Mouse (Mus musculus): ENCODE measurements at regions not wholly inside any gene's neighbourhood (a gene's known extent, or its start where the extent isn't known, plus 50 kb on each side); places are given as distances from the start of the nearest gene placed in this dataset.
A peak's percentile ranks its signal among the peaks of the same experiment; 100 is the strongest.

GRCm38 (mm10) chr16:50723144-50723543 is 132.2 kb upstream of the Ccdc54 start:
- DNase-seq (ENCODE audit: low spot score) (no peak), ATAC-seq (no peak)
- H3K27ac ChIP-seq (ENCODE audit: low read length) = no peak overlapping the region
- no peaks in the 10 kb centered on the region for H3K9me3 ChIP-seq (ENCODE audit: low read length)
- 0 out of 2 replicates have a peak, but pooled peaks cover 6% of the 10 kb centered on the region for H3K36me3 ChIP-seq (ENCODE audit: insufficient read depth, low read length)
- 92% methylated on average over 6 of the region's 6 CpGs for WGBS
- TF ChIP-seq EP300 (IDR thresholded peaks at IDR 0.05) = no peak
- no peak for TF ChIP-seq CTCF (IDR thresholded peaks at IDR 0.05)
- H3K9ac ChIP-seq (replicated peaks; ENCODE audit: low read depth) = no peak overlapping the region
- no peak overlapping the region for H3K4me2 ChIP-seq (replicated peaks; ENCODE audit: low read depth, low read length)
- H3K4me3 ChIP-seq (ENCODE audit: low read depth, low read length) = no peak overlapping the region
- H3K27me3 ChIP-seq (replicated peaks; ENCODE audit: insufficient read depth, low read length) = no peaks in the 10 kb centered on the region
- no peaks in the 10 kb centered on the region for H3K4me1 ChIP-seq (ENCODE audit: insufficient read depth, low read depth, low read length)

GRCm38 (mm10) chr16:50717306-50718017 is 126.5 kb upstream of the Ccdc54 start:
- Histone ChIP-seq H3K27me3 (replicated peaks; ENCODE audit: insufficient read depth, low read length) (no peaks in the 10 kb centered on the region), H3K9ac (replicated peaks; ENCODE audit: low read depth) (no peak overlapping the region), H3K9me3 (ENCODE audit: low read length) (no peaks in the 10 kb centered on the region), H3K36me3 (ENCODE audit: insufficient read depth, low read length) (no peaks in the 10 kb centered on the region), H3K4me2 (replicated peaks; ENCODE audit: low read depth, low read length) (no peak overlapping the region), H3K4me3 (ENCODE audit: low read depth, low read length) (no peak overlapping the region), H3K4me1 (ENCODE audit: insufficient read depth, low read depth, low read length) (no peaks in the 10 kb centered on the region), H3K27ac (ENCODE audit: low read length) (no peak overlapping the region)
- ATAC-seq (no peak), DNase-seq (ENCODE audit: low spot score) (no peak)
- 64% methylated on average over 10 of the region's 10 CpGs for WGBS
- TF ChIP-seq CTCF (IDR thresholded peaks at IDR 0.05) (peak; percentile 49), EP300 (IDR thresholded peaks at IDR 0.05) (no peak)

- WGBS = 50% methylated on average over 6 of the region's 6 CpGs
- H3K27me3 ChIP-seq (replicated peaks; ENCODE audit: insufficient read depth, low read length) = no peaks in the 10 kb centered on the region
- no peaks in the 10 kb centered on the region for H3K9me3 ChIP-seq (ENCODE audit: low read length)
- H3K4me1 ChIP-seq (ENCODE audit: insufficient read depth, low read depth, low read length) = no peaks in the 10 kb centered on the region
- H3K4me3 ChIP-seq (ENCODE audit: low read depth, low read length) = no peak overlapping the region
- no peak for ATAC-seq
- H3K27ac ChIP-seq (ENCODE audit: low read length) = no peak overlapping the region
- no peak overlapping the region for H3K9ac ChIP-seq (replicated peaks; ENCODE audit: low read depth)
- TF ChIP-seq CTCF (IDR thresholded peaks at IDR 0.05) (no peak), EP300 (IDR thresholded peaks at IDR 0.05) (no peak)
- no peak overlapping the region for H3K4me2 ChIP-seq (replicated peaks; ENCODE audit: low read depth, low read length)
- no peaks in the 10 kb centered on the region for H3K36me3 ChIP-seq (ENCODE audit: insufficient read depth, low read length)
- DNase-seq (ENCODE audit: low spot score) = no peak
Measured at GRCm38 (mm10) chr16:50709727-50710126, 118.8 kb upstream of the Ccdc54 start.

- 77% methylated on average over 2 of the region's 2 CpGs for WGBS
- no peak for ATAC-seq
- no peak overlapping the region for H3K4me2 ChIP-seq (replicated peaks; ENCODE audit: low read depth, low read length)
- no peak for DNase-seq (ENCODE audit: low spot score)
- H3K9me3 ChIP-seq (ENCODE audit: low read length) = no peaks in the 10 kb centered on the region
- TF ChIP-seq EP300 (IDR thresholded peaks at IDR 0.05) (no peak), CTCF (IDR thresholded peaks at IDR 0.05) (no peak)
- H3K9ac ChIP-seq (replicated peaks; ENCODE audit: low read depth) = no peak overlapping the region
- no peaks in the 10 kb centered on the region for H3K27me3 ChIP-seq (replicated peaks; ENCODE audit: insufficient read depth, low read length)
- H3K27ac ChIP-seq (ENCODE audit: low read length) = no peak overlapping the region
- H3K4me1 ChIP-seq (ENCODE audit: insufficient read depth, low read depth, low read length) = no peaks in the 10 kb centered on the region
- H3K36me3 ChIP-seq (ENCODE audit: insufficient read depth, low read length) = no peaks in the 10 kb centered on the region
- no peak overlapping the region for H3K4me3 ChIP-seq (ENCODE audit: low read depth, low read length)
Measured at GRCm38 (mm10) chr16:50707906-50708305, 117.0 kb upstream of the Ccdc54 start.

- H3K9ac ChIP-seq (replicated peaks; ENCODE audit: low read depth) = no peak overlapping the region
- no peak overlapping the region for H3K27ac ChIP-seq (ENCODE audit: low read length)
- no peak overlapping the region for H3K4me3 ChIP-seq (ENCODE audit: low read depth, low read length)
- no peaks in the 10 kb centered on the region for H3K4me1 ChIP-seq (ENCODE audit: insufficient read depth, low read depth, low read length)
- no peak for DNase-seq (ENCODE audit: low spot score)
- no peaks in the 10 kb centered on the region for H3K9me3 ChIP-seq (ENCODE audit: low read length)
- ATAC-seq = no peak
- 34% methylated on average over 4 of the region's 4 CpGs for WGBS
- no peaks in the 10 kb centered on the region for H3K27me3 ChIP-seq (replicated peaks; ENCODE audit: insufficient read depth, low read length)
- H3K36me3 ChIP-seq (ENCODE audit: insufficient read depth, low read length) = no peaks in the 10 kb centered on the region
- TF ChIP-seq EP300 (IDR thresholded peaks at IDR 0.05) = no peak
- TF ChIP-seq CTCF (IDR thresholded peaks at IDR 0.05) = no peak
- H3K4me2 ChIP-seq (replicated peaks; ENCODE audit: low read depth, low read length) = no peak overlapping the region
Measured at GRCm38 (mm10) chr16:50705921-50706320, 115.0 kb upstream of the Ccdc54 start.

GRCm38 (mm10) chr16:50700811-50701517 is 110.0 kb upstream of the Ccdc54 start:
- H3K27me3 ChIP-seq (replicated peaks; ENCODE audit: insufficient read depth, low read length) = no peaks in the 10 kb centered on the region
- ATAC-seq = no peak
- no peaks in the 10 kb centered on the region for H3K9me3 ChIP-seq (ENCODE audit: low read length)
- no peak overlapping the region for H3K9ac ChIP-seq (replicated peaks; ENCODE audit: low read depth)
- H3K4me3 ChIP-seq (ENCODE audit: low read depth, low read length) = no peak overlapping the region
- no peaks in the 10 kb centered on the region for H3K36me3 ChIP-seq (ENCODE audit: insufficient read depth, low read length)
- H3K4me1 ChIP-seq (ENCODE audit: insufficient read depth, low read depth, low read length) = no peaks in the 10 kb centered on the region
- DNase-seq (ENCODE audit: low spot score) = no peak
- H3K4me2 ChIP-seq (replicated peaks; ENCODE audit: low read depth, low read length) = no peak overlapping the region
- 60% methylated on average over 8 of the region's 8 CpGs for WGBS
- TF ChIP-seq EP300 (IDR thresholded peaks at IDR 0.05) (no peak), CTCF (IDR thresholded peaks at IDR 0.05) (no peak)
- H3K27ac ChIP-seq (ENCODE audit: low read length) = no peak overlapping the region
